Mouse (Mus musculus): ENCODE data around the gene Rasgrp3.
A peak's percentile ranks its signal among the peaks of the same experiment; 100 is the strongest.

Rasgrp3 gene

DNA sequence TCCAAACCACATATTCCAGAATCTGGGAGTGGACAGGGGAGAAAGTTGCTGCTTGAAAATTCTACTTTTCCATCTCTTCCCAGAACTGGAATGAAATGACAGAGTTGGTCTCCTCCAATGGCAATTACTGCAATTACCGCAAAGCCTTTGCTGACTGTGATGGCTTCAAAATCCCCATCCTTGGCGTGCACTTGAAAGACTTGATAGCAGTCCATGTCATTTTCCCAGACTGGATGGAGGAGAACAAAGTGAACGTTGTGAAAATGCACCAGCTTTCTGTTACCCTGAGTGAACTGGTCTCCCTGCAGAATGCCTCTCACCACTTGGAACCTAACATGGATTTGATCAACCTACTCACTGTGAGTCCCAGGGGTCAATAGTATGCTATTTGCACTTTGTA, 67.3 kb downstream of the Rasgrp3 start:
- DNase-seq (ENCODE audit: low spot score in 2 of 2), result no peak

- peak in 1 of 2 experiments; percentile 47 for DNase-seq (ENCODE audit: low spot score in 2 of 2)
Measured at GRCm38 (mm10) chr17:75505053-75505452, 69.4 kb downstream of the Rasgrp3 start.

- DNase-seq (ENCODE audit: low spot score in 2 of 2), result no peak
Measured at GRCm38 (mm10) chr17:75506097-75506675, 70.5 kb downstream of the Rasgrp3 start.

GRCm38 (mm10) chr17:75506708-75507641, 71.3 kb downstream of the Rasgrp3 start:
- no peak for DNase-seq (ENCODE audit: low spot score in 2 of 2)

- no peak for DNase-seq (ENCODE audit: low spot score in 2 of 2)
Measured at GRCm38 (mm10) chr17:75509257-75509656, 73.6 kb downstream of the Rasgrp3 start.

- DNase-seq (ENCODE audit: low spot score in 2 of 2), result no peak
Measured at GRCm38 (mm10) chr17:75516591-75516990, 80.9 kb downstream of the Rasgrp3 start.

GRCm38 (mm10) chr17:75518181-75518901, 82.6 kb downstream of the Rasgrp3 start:
- peak in 1 of 2 experiments; percentile 54 for DNase-seq (ENCODE audit: low spot score in 2 of 2)

- DNase-seq (ENCODE audit: low spot score in 2 of 2), result no peak
Measured at GRCm38 (mm10) chr17:75519239-75519900, 83.7 kb downstream of the Rasgrp3 start.

DNA sequence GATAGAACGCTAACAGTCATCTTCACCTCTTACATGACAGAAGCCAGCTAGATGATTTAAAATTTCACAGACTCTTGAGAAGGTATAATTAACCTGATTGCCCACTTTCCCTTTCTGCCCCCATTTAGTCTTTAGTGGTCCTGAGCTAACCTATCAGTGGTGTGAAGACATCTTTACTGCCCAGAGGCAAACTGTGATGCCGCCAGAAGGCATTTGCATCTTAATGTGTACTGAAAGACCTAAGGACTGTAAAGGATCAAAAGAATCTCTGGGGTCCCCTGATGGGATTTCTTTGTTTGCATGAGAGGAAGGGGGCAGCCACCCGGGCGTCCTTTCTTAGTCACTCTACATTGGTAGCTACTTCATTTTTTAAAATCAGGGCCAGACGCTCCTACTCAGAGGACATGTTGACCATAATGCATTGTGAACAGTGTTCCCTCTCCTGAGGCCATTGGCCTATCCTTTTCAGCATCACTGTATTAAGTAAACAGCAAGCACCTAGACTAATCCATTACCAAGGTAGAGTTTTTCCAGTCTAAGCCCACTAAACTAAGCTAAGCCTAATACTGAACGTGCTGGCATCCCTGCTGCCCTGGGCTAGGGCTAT, 85.6 kb downstream of the Rasgrp3 start:
- no peak for DNase-seq (ENCODE audit: low spot score in 2 of 2)

DNA sequence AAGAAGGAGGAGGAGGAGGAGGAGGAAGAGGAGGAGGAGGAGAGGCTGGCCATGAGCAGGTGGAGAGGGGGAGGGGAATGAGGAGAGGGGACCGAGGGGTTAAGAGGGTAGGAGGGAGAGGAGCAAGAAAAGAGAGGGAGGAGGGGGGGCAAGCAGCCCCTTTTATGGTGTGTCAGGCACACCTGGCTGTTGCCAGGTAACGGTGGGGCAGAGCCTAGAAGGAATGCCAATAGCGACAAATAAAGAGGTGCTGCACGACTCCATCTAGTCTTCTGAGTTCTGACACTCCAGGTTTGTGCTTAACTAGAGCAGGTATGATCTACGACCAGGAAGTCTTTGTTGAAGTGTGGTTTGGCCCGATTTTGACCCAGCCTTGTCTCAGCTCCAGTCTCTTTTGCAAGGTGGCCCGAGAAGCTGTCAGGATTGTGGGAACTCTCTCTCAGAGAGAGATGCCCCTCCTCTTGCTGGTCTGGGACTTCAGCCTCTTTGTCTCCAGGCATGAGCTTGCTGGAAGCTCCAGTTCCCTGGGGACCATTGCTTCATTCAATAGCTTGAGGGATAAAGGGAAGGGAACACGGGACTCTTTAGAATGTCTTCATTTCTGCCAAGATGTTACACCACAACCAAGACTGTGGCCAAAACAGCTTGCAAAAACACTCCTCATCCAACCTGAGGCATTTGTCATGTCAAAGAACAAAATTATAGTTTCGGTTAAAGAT, 86.8 kb downstream of the Rasgrp3 start:
- no peak for DNase-seq (ENCODE audit: low spot score in 2 of 2)

- DNase-seq (ENCODE audit: low spot score in 2 of 2), result no peak
Measured at GRCm38 (mm10) chr17:75523812-75524211, 88.1 kb downstream of the Rasgrp3 start.

DNA sequence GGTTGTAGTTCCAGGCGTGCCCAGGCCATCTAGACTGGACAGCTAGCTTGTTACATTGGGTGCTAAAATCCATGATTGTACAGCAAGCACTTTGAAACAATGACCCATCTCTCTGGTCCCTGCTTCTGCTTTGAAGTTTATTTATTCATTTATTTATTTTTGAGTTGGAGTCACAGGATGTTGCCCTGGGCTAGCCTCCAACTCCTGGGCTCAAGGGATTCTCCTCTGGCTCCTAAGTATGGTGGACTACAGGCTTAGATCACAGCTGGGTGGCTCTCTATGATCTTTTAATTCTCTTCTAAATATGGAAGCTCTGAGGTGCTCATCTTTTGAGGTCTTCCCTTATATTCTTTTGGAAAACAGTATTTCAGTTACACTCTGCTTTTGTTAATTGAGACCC, 90.7 kb downstream of the Rasgrp3 start:
- DNase-seq (ENCODE audit: low spot score in 2 of 2), result no peak

- DNase-seq (ENCODE audit: low spot score in 2 of 2), result no peak
Measured at GRCm38 (mm10) chr17:75529222-75529935, 93.7 kb downstream of the Rasgrp3 start.

DNA sequence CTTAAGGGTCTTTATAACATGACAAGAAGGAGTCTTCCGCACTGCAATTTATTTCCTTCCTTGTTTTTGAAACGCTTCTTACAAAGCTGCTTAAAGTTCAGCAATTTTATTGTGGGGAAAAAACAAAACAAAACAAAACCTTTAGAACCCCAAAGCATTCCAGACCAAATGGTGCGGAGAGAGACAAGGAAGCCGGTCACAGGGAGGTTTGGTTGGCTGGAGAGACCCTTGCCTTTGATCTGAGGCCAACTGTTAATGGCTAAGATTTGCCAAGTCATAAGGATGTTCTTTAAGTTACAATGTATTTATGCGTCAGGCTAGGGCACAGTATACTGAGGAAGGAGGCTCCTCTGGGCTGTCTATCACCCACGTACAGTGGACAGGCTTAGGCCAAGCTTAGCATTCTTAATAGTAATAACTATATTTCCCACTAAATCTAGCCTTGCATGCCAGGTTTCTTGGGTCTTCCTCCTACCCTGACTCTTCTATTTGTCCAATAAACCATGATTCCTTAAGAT, 96.8 kb downstream of the Rasgrp3 start:
- no peak for DNase-seq (ENCODE audit: low spot score in 2 of 2)

DNA sequence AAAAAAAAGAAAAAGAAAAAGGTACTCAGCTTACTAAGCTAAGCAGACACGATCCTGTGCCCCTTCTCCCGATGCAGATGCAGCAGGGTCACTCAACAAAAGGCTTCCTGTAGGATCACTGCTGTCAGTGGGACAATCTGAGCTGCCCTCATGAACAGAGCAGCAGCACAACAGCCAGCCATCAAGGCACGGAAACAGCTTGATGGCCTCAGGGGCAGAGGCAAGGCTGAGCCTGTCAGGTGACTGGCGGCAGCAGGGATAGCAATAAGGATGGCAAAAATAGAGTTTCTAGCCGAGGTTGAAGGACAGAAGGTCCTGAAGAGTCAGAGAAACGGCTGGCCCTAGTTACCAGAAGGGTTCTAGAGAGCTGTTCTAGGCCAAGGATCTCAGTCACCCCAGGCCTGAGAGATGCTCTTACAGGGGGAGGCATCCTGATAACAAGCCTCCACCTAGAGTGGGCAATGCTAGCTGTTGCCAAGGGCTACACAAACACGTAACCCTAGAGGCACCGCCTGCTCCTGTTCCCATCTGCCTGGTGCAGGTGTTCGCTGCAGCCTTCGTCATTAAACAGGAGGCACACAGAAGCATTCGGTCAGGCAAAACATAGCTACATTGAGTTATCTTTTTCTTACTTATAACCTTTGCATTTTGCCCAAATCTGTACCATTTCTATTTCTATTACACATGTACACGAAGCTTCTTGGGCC, 98.8 kb downstream of the Rasgrp3 start:
- DNase-seq (ENCODE audit: low spot score in 2 of 2), result no peak

DNA sequence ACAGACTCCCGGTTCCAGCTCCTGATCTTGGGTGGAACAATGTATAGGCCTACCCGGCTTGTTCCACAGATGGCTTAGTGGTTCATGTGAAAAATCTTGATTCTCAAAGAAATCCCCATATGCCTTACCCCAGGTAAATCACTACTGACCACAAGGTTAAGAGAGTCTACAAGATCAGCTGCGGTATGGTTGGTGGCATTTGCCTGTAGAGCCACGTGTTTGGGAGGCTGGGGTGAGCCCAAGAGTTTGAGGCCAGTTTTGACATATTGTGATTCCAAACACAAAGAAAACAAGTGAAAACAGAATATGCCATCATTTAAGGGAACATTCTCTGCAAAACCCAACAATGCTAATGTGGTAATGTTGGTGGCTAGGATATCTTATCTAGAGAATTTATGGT, 99.9 kb downstream of the Rasgrp3 start:
- DNase-seq (ENCODE audit: low spot score in 2 of 2), result no peak

DNA sequence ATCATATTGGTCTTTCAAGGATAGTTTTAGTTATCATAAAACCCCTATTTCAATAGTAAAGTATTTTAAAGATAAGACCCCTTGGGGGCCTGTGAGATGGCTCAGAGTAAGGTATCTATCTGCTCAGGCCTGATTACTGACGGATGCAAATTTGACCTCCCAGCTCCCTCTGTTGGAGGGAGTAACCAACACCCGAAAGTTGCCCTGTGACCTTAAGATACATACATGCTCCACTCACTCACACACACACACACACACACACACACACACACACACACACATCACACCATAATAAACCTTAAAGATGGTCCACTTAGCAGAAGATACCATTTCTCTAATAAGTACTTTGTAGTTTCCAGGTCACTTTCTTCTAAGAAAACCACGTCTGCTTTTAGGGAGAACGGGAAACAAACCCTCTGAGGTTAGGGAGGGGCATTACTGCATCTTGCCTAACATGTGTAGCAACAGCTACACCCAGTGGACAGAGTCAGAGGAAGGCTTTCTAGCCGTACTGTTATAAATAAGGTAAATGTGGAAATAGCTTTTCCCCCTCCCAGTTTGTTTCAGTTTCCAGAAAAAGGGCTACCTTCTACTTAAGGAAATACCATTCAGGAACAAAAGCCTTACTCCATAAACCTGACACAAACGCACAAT, 100.8 kb downstream of the Rasgrp3 start:
- DNase-seq (ENCODE audit: low spot score in 2 of 2), result peak in 1 of 2 experiments; percentile 37

GRCm38 (mm10) chr17:75537050-75537445, 101.4 kb downstream of the Rasgrp3 start:
- no peak for DNase-seq (ENCODE audit: low spot score in 2 of 2)

GRCm38 (mm10) chr17:75538431-75538830, 102.7 kb downstream of the Rasgrp3 start:
- DNase-seq (ENCODE audit: low spot score in 2 of 2), result no peak

Measured in natural killer cell, adult 2 months (primary cell).